13 mouse cellular contexts compared by ENCODE assay signal in genomic region chr17:31938539-31939260, GRCm38 (mm10).
DNase-seq lines count a peak whose midpoint lies in the region; ATAC-seq and TF ChIP-seq lines count a peak whose summit lies in the region.
"Had no signal": no experiment of that assay in that cellular context is flagged by ENCODE, and none has a peak within 500 bp of the region (broad histone marks: within the 10 kb centered on the region; RNA-seq: fewer than 3 reads in every experiment).

No protein-coding gene starts in this region.

- no peak for DNase-seq in heart, adult 2 months
- peak; percentile 37 for DNase-seq in testis, postnatal 10 days (ENCODE audit: low spot score)
- DNase-seq in testis, postnatal 14 days (ENCODE audit: low spot score) = no peak
- peak; percentile 82 for DNase-seq in yolk sac, embryonic 10.5 days (ENCODE audit: low spot score)
- DNase-seq in right cerebral cortex, postnatal 36 days (ENCODE audit: low spot score in 2 of 2) = no peak
- no peak for DNase-seq in ovary, postnatal 36 days (ENCODE audit: low spot score)
- DNase-seq: cerebellum, adult 9-11 months had no signal

- intact Hi-C loops in heart, adult 2 months (cut with DNase I) = loop anchor here (2.0 to 5.0 kb wide), 4 partner anchors 32 to 251 kb away; no protein-coding TSS in a partner anchor

- no peaks in the 10 kb centered on the region for H3K9me3 ChIP-seq in heart, embryonic 12.5 days (replicated peaks)
- no peaks in the 10 kb centered on the region for H3K9me3 ChIP-seq in kidney, embryonic 15.5 days (replicated peaks)
- H3K9me3 ChIP-seq: heart, embryonic 13.5 days; midbrain, embryonic 15.5 days; neural tube, embryonic 13.5 days had no signal

- H3K4me2 ChIP-seq in heart, embryonic 12.5 days = no peak overlapping the region
- H3K4me2 ChIP-seq in kidney, embryonic 15.5 days = no peak overlapping the region; the same call in 1 of the 2 replicates
- H3K4me2 ChIP-seq: heart, embryonic 13.5 days; midbrain, embryonic 15.5 days; neural tube, embryonic 13.5 days had no signal

- WGBS in heart, adult 2 months = 84% methylated on average over 12 of the region's 12 CpGs
- 74% methylated on average over 12 of the region's 12 CpGs for WGBS in heart, embryonic 12.5 days
- WGBS in kidney, embryonic 15.5 days = 47% methylated on average over 12 of the region's 12 CpGs

- no peaks in the 10 kb centered on the region for H3K27me3 ChIP-seq in heart, adult 2 months (ENCODE audit: control insufficient read depth, insufficient read depth, low read length)
- no peaks in the 10 kb centered on the region for H3K27me3 ChIP-seq in heart, embryonic 12.5 days (replicated peaks)
- no peaks in the 10 kb centered on the region for H3K27me3 ChIP-seq in kidney, embryonic 15.5 days
- H3K27me3 ChIP-seq: heart, embryonic 13.5 days; midbrain, embryonic 15.5 days; neural tube, embryonic 13.5 days had no signal

- no peak for TF ChIP-seq EP300 in heart, adult 2 months (IDR thresholded peaks at IDR 0.05; ENCODE audit: insufficient read depth, low read depth, low read length)

- H3K4me1 ChIP-seq in heart, adult 2 months (ENCODE audit: control insufficient read depth, insufficient read depth, low read length) = peaks cover 31% of the 10 kb centered on the region
- peaks cover 53% of the 10 kb centered on the region for H3K4me1 ChIP-seq in heart, embryonic 12.5 days (replicated peaks)
- peaks cover 56% of the 10 kb centered on the region for H3K4me1 ChIP-seq in kidney, embryonic 15.5 days

- H3K27ac ChIP-seq in heart, adult 2 months = peak overlapping the region; percentile 69
- H3K27ac ChIP-seq in heart, embryonic 12.5 days (ENCODE audit: poor library complexity, severe bottlenecking) = no peak overlapping the region
- H3K27ac ChIP-seq in kidney, embryonic 15.5 days = peak overlapping the region; percentile 87
- H3K27ac ChIP-seq: heart, embryonic 13.5 days; midbrain, embryonic 15.5 days; neural tube, embryonic 13.5 days had no signal

- TF ChIP-seq POLR2A in heart, adult 2 months (IDR thresholded peaks at IDR 0.05; ENCODE audit: insufficient read depth, low read depth, low read length) = no peak

- no peak overlapping the region for H3K4me3 ChIP-seq in heart, adult 2 months
- no peak overlapping the region for H3K4me3 ChIP-seq in heart, embryonic 12.5 days
- no peak overlapping the region for H3K4me3 ChIP-seq in kidney, embryonic 15.5 days (replicated peaks)
- H3K4me3 ChIP-seq: heart, embryonic 13.5 days; midbrain, embryonic 15.5 days; neural tube, embryonic 13.5 days had no signal

- no peak for TF ChIP-seq CTCF in heart, adult 2 months (IDR thresholded peaks at IDR 0.05)

- H3K79me2 ChIP-seq in heart, adult 2 months (replicated peaks; ENCODE audit: control insufficient read depth, insufficient read depth, low read length) = no peaks in the 10 kb centered on the region

- H3K9ac ChIP-seq in heart, adult 2 months (ENCODE audit: low read depth, low read length) = no peak overlapping the region
- H3K9ac ChIP-seq in heart, embryonic 12.5 days = no peak overlapping the region
- no peak overlapping the region for H3K9ac ChIP-seq in kidney, embryonic 15.5 days
- H3K9ac ChIP-seq: heart, embryonic 13.5 days; midbrain, embryonic 15.5 days; neural tube, embryonic 13.5 days had no signal

- no peak for ATAC-seq in heart, embryonic 12.5 days (ENCODE audit: insufficient number of reproducible peaks, low FRiP score)
- peak; percentile 78 for ATAC-seq in kidney, embryonic 15.5 days (replicated peaks; ENCODE audit: low FRiP score)
- ATAC-seq: CD4-positive, CD25-positive, alpha-beta regulatory T cell, adult 4 months; midbrain, embryonic 15.5 days had no signal

- H3K36me3 ChIP-seq in heart, adult 2 months (ENCODE audit: control insufficient read depth, insufficient read depth, low read length) = no peaks in the 10 kb centered on the region
- no peaks in the 10 kb centered on the region for H3K36me3 ChIP-seq in heart, embryonic 12.5 days
- H3K36me3 ChIP-seq in kidney, embryonic 15.5 days = no peaks in the 10 kb centered on the region
- H3K36me3 ChIP-seq: heart, embryonic 13.5 days; midbrain, embryonic 15.5 days; neural tube, embryonic 13.5 days had no signal

Comparison
In these comparisons a context has a peak if more than half of its experiments do, and no peak if none do; other contexts are left out.
1. DNase-seq: peak in testis, postnatal 10 days (single experiment) and yolk sac, embryonic 10.5 days (single experiment); none in heart, adult 2 months (0 of 2), testis, postnatal 14 days (single experiment), right cerebral cortex, postnatal 36 days (0 of 2) and ovary, postnatal 36 days (single experiment).